Mouse (Mus musculus) brain, embryonic 14.5 days (tissue): ENCODE measurements around the gene Rabggtb.

Experiments used
- CTCF ChIP-seq: fragments of 200-500 bp; IDR thresholded peaks from 2 replicates; pipeline ENCODE4 v1.5.1; 2012; ENCODE audit warnings: inconsistent platforms, mild to moderate bottlenecking, moderate library complexity, borderline replicate concordance; ENCODE audit not compliant: insufficient read depth, insufficient read length; ENCODE audit errors: extremely low read depth
- POLR2A ChIP-seq: fragments of 200-500 bp; IDR thresholded peaks from 2 replicates; pipeline ENCODE4 v1.6.1; 2012; ENCODE audit warnings: mild to moderate bottlenecking, inconsistent platforms, borderline replicate concordance; ENCODE audit not compliant: poor library complexity, insufficient read depth, insufficient read length, severe bottlenecking; ENCODE audit errors: extremely low read depth

DNA sequence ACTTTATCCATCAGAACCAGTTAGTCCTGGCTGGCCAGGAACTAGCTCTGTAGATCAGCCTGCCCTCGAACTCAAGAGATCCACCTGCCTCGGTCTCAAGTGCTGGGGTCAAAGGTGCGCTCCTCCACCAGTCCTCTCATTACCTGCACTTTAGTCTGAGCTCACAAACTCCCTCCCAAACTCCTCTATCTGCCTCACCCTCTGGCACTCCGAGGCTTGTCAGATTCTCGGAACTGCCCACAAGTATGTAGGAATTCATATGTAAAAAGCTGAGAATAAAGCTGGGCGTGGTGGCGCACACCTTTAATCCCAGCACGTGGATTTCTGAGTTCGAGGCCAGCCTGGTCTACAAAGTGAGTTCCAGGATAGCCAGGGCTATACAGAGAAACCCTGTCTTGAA, 27.7 kb upstream of the Rabggtb start:
- no peak for TF ChIP-seq POLR2A
- TF ChIP-seq CTCF, result no peak
